Mouse (Mus musculus) R1 (cell line): ENCODE measurements around the gene Olfr73.
"Not testable (repeated sequence)": the region's sequence is repeated elsewhere in the genome, so short reads cannot be mapped to it uniquely, and the experiment has no call there.

Experiments
- DNase-seq: peaks from one replicate; pipeline ENCODE4 v3.0.0-alpha.2; 2018; ENCODE audit warnings: low read depth, low spot score

Olfr73 gene

GRCm38 (mm10) chr2:88037599-88037998 lies at the start of gene Olfr73:
TSS of gene Olfr73 (minus strand) at chr2:88037699.
- no peak for DNase-seq

- no peak for DNase-seq
These were observed 34.2 kb upstream of the Olfr73 start, which contains the start of gene Olfr1163 for GRCm38 (mm10) chr2:88071730-88072129. TSS of gene Olfr1163 (minus strand) at chr2:88071830.

GRCm38 (mm10) chr2:88063587-88063986 lies 26.1 kb upstream of the Olfr73 start:
- peak; percentile 45 for DNase-seq

GRCm38 (mm10) chr2:88051029-88051428 lies 13.5 kb upstream of the Olfr73 start, which contains the start of gene Olfr1162:
TSS of gene Olfr1162 (minus strand) at chr2:88051129.
- DNase-seq, result no peak

- not testable (repeated sequence) for DNase-seq
These were observed 15.0 kb downstream of the Olfr73 start, which contains the start of gene Olfr1161 for GRCm38 (mm10) chr2:88022474-88022873. TSS of gene Olfr1161 (plus strand) at chr2:88022774.

DNA sequence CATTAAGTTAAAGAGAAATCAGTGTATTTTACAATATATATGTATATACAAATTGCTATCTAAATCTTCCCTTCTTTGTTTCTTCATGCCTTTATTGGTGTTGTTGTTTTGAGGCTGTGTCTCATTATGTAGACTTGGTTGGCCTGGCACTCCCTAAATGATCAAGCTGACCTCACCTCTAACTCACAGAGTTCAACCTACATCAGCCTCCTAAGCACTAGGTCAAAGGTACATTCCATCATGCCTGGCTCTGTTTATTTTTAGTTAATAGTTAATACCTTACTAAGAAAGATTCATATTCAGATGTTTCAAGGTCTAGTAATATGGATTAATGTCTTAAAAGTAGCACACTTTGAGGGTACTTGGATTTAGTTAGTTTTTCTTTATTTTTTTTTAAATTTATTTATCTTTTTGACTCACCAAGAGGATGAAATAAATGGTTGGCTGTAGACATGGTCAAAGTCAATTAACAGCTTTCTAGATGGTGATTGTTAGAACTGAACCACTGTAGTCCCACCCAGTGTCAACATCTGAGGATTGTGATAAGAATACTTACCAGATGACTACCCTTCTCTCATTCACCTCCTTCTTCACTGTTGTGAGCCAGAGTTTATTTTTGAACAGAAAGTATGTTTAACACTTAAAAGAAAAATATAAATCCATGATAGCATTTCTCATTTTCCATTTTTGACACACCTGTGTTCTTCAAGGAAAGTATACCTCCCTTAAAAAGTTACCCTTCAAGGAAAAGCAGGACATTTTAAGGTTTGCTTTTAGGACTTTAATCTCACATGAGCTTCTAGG lies 29.8 kb downstream of the Olfr73 start, which contains the start of gene Olfr1160:
Olfr1160 (minus strand) TSS at position 754 of the 804 bp plus-strand sequence.
- DNase-seq, result no peak

DNA sequence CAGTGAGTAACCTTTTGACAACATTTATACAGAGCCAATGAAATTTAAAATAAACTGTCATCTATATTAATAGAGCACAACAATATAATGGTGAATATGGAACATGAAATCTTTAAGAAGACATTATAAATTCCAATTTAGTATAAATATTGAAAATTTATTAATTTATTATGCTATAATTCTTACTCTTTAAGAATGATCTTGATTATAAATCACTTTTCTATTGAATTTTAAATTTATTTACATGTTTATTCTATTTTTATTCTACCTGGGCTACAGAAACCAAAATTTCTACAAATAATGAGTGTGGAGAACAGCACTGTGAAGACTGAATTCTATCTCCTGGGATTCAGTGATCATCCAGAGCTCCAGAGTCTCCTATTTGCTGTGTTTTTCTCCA lies 47.7 kb downstream of the Olfr73 start, which contains the start of gene Olfr1158:
Olfr1158 (plus strand) TSS at position 301 of the 400 bp plus-strand sequence.
- DNase-seq, result no peak
